Mouse (Mus musculus) skeletal muscle tissue, adult 2 months (tissue): ENCODE measurements around the gene Rad23a.
"Not testable (repeated sequence)": the region's sequence is repeated elsewhere in the genome, so short reads cannot be mapped to it uniquely, and the experiment has no call there.

ENCODE experiments used
- DNase-seq: peaks from one replicate; pipeline ENCODE4 v3.0.0-alpha.2; 2012; ENCODE audit warnings: low read depth, low spot score

The Rad23a gene

DNA sequence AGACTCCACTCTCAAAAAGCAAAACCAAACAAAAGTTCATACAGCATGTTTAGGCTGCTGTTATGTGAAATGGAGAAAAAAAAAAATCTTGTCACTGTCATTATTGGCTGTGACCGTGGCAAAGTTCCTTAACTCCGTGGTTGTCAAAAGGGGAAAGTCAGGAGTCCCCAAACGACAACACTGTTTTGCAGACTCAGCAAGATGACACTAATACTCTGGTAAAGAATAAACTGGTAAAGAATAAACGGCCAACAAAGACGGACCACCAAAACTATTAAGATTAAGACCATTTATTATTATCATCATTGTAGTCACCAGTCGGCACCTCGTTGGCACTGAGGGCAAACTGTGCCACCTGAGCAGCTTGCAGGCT lies 604 bp downstream of the Rad23a start:
- no peak for DNase-seq

DNA sequence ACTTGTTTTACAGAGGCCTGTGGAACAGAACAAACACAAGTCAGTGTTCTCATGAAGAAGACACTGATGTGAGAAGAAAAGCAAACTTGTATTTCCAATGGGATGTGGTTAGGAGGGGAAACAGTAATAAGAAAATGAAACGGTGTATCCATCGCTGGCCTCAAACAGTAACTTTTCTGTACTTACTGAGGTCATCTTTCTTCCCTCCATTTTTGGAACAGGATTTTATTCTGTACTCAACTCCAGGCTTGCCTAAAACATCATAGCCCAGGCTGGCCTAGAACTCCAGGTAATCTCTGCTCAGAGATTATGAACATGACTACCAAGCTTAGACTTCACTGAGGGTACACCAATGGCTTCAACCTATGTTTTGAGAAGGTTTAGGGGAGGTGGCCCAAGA lies 1.1 kb downstream of the Rad23a start:
- DNase-seq = no peak

DNA sequence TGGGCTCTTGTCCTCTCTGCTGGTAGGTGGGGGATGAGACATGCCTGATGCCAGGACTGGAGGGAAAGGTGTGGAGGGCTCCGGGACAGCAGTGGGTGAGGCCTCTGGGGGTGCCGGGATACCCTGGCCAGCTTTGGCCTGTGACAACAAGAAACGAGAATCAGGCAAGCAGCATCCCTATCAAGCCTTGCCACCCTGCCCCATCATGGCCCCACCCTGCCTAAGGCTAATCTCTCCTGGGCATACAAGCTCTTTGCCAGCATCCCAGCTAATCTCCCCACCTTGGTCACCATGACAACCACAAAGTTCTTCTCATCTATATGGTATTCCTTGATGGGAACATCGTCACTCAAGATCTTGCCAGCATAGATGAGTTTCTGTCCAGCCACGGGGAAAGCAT lies 2.0 kb downstream of the Rad23a start:
- no peak for DNase-seq

DNA sequence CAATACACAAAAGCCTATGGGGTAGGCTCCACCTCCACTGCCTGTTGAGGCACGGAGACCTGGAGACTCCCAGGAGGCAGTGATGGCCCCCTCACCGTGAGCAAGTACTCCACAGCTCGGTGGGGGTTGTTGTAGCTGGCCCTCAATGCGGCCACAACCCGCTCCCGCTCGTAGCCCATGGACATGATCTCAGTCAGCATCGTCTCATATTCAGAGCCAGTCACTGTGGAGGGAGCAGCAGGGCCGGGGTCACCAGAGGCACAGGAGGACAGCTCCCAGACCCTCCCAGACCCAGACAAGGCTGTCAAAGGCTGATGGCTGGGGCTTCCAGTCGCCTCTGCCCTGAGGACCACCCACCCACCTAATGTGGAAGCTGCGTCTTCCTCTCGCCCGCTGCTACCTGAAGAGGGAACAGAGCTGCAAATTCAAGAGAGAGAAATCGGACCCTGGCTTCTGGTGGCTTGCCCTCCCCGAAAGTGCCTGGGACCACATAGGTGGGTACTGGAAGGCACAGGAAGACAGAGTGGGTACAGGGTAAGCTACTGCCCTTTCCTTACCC lies 2.5 kb downstream of the Rad23a start:
- no peak for DNase-seq

DNA sequence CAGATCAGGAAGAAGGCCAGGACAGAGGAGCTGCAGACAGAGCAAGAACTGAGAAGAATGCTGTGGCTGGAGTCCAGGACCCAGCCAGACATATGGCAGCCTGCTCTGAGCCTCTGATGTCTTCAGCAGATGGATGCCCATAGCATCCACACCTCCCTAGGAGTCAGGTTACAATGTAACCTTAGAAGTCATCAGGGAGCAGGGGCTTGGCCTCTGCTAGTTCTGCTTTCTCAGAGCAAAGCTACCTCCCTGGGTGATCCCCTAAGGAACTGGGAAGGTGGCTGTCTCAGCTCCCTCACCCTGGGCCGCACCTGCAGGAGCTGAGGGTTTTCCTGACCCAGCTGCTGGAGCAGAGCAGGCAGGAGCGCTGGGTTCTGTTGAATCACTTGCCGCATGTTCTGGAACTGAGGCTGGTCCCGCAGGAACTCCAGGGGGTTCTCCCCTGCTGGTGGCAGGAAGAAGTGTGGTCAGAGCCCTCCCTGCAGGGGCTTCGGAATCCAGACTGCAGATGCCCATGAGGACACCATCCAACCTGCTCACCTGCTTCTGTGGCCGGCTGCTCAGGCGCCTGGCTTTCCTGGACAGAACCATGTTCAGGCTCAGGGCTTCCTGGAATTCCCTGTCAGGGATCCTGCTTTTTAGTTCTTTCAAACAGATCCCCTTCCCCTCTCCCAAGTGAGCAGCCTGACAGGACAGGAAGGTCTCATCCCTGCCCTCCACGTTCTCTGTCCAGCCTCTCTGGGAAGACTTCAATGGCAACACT lies 3.1 kb downstream of the Rad23a start:
- no peak for DNase-seq

DNA sequence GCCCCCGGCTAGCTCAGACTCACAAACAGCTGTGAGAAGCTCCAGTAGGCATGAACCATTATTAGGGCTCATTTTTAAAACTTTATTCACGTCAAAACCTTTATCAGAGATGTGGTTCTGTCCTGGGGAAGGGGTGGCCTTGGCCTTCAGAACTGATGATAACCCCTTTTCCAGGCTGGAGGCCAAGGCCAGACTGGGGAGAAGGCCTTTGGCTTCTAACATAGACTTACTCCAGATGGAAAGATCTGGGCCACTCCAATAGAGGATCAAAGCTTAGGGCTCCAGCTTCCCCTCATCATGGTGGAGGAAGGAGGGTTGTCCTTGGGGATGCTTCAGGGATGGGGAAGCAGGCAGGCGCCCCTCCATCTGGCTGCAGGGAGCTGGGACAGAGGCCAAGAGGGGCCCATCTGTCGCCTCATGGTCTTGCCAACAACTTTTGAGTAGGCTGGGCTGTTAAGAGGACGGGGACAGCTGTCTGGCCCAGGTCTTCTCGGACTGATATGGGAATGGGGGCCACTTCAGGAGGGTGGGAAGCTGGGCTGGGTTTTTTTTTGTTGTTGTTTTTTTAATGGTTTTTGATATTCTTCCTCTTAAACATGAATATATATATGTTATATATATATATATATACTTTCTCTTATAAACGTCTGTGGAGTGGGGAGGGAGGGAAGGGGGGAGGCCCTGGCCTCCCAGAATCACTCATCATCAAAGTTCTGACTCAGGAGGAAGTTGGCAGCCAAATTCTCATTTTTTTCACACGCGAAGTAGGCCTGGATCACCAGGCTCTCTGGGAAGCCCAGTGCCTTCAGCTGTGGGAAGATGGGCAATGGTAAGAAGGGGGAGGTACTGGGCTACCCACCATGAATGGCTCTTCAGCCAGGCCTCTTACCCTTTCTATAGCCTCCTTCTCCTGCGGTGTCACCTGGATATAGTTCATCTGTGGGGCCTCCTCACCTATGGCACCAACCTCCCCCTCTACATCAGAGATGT lies 5.3 kb downstream of the Rad23a start:
- no peak for DNase-seq

DNA sequence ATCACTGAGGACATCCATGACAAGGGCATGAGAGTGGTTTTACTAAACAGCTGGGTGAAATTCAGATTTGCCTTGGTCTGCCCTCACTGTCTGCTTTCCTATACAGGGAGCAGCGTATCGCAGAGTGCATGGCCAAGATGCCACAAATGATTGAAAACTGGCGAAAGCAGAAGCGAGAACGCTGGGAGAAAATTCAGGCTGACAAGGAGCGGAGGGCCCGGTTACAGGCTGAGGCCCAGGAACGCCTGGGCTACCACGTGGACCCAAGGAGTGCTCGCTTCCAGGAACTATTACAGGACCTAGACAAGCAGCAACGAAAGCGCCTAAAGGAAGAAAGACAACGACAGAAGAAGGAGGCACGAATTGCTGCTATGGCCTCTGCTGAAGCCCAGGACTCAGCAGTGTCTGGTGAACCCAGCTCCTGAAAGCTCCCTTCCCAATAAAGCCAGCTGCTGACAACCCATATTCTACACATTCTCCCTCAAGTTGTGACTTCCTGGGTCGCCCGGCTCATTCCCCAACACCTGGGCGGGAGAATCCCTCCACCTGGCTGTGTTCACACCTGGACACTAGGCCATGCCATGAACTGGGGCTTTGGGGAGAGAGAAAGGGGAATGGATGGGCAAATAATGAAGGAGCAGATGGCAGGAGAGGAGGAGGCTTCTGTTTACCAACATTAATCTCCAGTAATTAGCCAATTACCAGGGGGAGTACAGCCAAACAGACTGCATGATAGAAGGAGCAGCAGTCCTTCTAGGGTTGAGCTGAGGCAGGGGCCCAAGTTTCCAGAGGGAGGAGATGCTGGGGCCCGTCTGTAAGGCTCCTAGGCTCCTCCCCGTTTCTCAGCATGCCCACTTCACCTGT lies 6.2 kb downstream of the Rad23a start:
- DNase-seq = no peak

DNA sequence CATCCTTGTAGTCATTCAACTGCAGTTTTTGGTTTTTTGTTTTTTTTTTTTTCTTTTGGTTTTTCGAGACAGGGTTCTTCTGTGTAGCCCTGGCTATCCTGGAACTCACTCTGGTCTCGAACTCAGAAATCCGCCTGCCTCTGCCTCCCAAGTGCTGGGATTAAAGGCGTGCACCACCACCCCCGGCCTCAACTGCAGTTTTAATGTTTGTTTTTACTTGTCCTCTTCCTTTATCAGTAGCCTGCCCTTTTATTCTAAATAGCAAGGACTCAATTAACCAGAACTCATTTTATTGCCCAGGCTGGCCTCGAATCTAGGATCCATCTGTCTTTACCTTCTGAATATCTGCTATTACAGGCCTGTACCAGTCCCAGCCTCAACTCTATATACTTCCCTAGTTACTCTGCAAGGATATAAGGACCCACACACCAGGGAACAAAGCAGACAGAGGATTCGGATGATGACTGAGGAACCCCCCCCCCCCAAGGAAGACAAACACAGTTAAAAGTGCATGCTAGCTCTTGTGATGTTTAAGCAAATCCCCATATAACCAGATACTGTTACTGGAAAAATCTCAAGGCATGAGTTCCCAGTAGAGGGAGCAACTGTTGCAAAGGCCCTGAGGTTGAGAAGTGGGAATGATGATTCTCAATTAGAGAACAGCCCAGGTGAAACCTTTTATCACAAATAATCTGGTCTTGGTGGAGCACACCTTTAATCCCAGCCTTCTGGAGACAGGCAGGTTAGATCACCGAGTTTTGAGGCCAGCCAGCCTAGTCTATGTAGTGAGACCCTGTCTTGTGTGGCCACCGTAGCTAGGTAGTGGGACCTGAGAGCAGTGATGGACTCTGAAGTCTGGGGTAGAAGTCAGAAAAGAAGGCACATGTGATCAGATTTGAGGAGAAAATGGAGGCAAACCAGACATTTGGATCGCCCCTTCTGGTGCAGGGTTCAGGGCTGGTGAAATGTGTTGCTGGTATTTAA lies 7.4 kb downstream of the Rad23a start:
- DNase-seq = no peak

DNA sequence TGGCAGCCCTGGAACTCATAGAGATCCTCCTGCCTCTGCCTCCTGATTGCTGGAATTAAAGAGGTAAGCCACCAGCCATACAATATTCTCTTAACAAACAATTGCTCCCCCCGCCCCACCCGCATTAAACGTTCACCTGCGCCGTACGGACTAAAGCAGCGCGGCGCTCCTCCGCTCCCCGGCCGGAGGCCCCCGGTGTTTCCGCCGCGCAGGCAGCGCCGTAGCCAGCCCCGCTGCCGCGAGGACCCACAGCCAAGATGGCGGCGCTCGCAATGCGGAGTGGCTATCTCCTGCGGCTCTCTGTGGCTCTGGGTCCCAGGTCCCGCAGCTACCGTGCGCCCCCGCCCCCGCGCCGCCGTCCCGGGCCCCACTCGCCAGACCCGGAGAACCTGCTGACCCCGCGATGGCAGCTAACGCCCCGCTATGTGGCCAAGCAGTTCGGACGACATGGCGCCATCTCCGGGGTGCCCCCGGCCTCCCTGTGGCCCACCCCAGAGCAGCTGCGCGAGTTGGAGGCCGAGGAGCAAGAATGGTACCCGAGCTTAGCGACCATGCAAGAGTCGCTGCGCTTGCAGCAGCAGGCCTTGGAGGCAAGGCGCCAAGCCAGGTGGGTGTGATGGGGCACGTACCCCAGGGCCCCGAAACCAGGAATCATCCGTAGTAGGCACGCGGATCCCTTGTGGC lies 8.3 kb downstream of the Rad23a start:
- DNase-seq = peak; percentile 62

DNA sequence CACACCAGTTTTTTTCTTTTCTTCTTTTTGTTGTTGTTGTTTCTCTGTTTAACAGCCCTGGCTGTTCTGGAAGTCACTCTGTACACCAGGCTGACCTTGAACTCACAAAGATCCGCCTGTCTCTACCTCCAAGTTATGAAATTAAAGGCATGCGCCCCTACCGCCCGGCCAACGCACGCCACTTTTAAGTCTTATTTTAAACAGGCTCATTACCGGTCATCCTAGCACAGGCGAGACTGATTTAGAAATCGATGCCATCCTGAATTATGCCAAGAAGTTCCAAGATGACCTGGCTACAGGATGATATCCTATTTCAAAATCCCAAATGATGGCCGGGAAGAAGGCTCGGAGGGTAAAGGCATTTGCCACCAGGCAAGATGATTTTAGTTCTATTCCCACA lies 9.0 kb downstream of the Rad23a start, which contains the start of gene Gadd45gip1:
Gene Gadd45gip1, plus strand, starts transcription at position 33 of the 400 bp plus-strand sequence.
- peak; percentile 77 for DNase-seq

DNA sequence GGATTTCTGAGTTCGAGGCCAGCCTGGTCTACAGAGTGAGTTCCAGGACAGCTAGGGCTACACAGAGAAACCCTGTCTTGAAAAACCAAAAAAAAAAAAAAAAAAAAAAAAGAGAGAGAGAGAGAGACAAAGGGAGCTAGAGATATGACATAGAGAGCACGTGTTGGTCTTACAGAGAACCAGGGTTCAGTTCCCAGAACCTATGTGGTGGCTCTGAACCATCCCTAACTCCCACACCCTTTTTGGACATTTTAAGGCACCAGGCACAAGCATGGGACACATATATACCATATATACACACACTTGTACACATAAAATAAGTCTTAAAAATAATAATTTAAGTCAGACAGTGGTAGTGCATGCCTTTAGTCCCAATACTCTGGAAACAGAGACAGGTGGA lies 13.9 kb downstream of the Rad23a start:
- DNase-seq = not testable (repeated sequence)

DNA sequence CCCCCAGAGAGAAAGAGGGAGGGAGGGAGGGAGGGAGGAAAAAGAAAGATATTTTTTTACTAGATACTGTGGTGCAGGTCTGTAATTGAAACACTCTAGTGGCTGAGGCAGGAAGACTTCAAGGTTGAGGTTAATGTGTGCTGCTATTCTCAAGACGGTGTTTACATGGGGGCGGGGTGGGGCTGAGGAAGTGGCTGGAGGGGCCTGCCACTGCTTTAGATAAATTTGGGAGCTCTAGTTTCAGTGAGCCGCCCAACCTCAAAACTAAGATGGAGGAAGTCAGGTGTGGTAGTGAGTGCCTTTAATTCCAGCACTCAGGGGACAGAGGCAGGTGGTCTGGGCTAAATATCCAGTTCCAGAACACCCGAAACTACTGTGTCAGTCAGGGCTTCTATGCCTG lies 14.8 kb downstream of the Rad23a start:
- DNase-seq = no peak

DNA sequence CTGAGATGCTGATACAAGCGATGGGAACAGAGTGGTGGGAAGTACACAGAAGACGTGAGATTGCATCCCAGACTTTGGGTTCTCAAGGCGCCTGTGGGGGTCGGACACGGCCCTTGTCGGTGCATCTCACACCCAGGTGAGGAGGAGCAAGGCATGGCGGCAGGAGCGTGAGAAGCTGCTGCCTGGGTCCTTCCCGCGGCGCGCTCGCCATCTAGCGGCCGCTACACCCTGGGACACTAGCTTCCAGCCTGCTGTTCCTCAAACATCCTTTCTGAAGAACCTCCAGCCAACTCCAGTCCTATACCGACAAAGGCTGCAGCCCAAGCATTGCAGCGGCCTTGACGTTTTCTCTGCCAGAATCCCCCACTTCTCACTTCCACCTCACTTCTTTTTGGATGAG lies 16.8 kb downstream of the Rad23a start:
- DNase-seq = no peak

DNA sequence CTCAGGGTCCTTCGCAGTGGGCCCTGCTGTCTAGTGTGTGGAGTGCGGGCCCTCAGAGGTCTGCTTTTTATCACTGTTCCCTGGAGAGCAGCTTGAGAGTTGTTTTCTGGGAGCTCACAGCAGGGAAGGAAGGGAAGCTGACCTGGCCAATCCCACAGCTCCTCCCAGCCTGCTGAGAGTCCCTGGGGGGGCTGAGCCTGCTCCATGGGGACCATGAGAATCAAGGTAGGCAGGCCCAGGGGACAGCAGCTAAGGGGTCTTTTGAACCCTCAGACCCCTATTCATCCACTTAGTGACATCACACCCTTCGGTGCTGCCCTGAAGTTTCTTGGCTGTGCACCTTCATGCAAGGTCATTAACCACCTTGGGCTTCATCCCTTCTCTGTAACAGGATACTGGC lies 17.7 kb downstream of the Rad23a start, which contains the start of gene Dand5:
Gene Dand5, minus strand, starts transcription at position 101 of the 400 bp plus-strand sequence.
- DNase-seq = no peak

DNA sequence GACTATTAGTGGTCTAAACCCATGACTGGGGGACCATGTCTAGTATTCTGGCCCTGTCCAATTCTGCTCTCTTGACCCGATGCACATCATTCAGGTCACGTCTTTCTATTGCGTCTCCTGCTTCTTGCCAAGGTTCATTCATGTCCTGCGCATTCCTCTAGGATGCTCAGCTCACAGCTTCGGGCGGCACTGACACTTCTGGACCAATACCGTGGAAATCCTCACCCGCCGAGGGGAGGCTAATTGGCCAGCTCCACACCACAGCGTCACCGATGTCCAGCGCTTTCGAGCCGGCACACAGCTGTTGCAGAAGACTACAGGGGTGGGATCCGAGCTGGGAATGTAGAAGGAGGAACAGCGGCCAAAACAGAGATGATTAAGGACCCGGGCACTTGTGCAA lies 24.3 kb downstream of the Rad23a start:
- DNase-seq = no peak

DNA sequence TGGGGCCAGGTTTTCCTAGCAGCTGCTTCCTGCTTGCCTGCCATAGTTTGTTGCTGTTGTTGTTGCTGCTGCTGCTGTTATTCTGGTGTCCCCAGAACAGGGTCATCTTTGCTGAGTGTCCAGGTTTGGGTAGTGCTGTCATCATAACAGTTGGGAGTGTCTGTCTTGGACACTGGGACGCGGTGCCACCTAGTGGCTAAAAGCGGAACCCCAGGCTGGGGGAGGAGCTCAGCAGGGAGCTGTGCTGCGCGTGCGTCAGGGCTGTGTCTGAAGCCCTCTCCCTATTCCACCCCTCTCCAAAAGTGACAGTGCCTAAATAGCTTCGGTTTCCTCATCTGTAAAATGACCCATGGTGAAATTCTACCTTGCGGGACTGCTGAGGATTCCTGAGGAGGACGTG lies 24.9 kb downstream of the Rad23a start:
- peak; percentile 94 for DNase-seq

DNA sequence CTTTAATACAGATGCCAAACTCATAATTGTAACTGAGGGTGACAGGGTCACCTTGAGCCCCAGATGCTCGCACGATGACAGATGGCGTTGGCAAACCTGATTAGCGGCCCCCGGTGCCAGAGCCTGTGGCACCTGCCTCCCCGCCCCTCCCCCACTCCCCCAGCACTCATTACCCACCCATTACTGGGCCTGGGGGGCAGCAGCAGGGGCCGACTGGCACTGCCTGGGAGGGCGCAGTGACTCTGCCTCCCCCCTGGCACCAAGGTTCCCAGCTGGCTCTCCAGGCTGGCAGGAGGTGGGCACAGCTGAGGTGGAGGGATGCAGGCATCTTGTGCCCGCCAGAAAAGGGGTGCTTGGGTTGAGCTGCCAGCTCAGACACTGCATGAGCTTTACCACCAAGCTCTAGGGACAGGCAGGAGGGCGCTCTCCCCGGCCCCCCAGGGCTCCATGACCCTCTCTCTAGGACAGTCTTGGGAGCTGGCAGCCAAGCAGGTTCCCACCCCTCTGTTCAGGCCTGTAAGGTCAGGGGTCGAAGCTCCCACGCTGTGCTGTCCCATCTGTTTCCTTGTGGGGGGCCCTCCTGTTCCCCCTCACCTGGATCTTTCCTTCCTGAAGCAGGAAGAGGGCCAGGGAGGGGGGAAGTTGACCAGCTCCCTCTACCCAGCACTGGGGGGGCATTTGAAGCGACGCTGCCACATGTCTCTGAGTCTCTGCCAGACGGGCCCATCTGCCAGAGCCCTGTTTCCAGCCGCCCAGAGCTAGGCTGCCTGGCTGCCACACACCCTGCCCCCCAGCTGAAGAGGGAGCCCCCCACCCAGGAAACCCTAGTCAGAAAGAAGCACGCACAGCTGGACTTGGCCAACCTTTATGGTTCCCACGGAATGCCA lies 25.7 kb downstream of the Rad23a start:
- DNase-seq = no peak

DNA sequence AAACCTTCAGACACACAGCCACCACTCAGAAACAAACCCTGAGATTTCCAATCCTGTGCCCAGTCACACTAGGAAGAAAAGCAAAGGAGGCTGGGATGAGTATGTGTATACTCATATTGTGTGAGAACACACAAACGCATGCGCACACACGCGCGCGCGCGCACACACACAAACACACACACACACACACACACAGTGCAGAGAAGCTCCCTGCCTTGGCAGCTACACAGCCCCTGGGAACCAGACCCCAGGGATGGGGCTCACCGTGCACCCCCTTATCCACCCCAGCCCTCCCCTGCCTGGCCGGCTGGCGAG lies 26.3 kb downstream of the Rad23a start:
- no peak for DNase-seq

DNA sequence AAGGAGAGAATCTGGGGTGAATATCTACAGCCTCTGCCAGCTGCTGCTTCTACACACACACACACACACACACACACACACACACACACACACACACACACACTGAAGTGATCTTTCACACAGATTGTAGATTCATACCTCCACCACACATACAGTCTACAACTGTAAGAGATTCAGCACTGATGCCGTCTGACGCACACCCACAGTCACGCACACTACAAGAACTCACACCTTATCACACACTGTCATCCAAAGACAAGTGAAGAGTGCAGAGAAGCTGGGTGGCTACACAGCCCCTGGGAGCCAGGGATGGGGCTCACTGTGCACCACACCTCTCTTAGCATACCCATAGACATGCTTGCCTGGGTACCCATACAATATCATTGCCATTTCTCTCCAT lies 26.6 kb downstream of the Rad23a start:
- DNase-seq = no peak
